Mouse (Mus musculus) cerebellum, adult 2 months (tissue): ENCODE measurements around the gene Ppp1r35. TPM values are rescaled to one million over a fixed set of nuclear protein-coding genes. Genes with fewer than 3 reads are reported as not detected.

ENCODE experiments used
- DNase-seq, 2 experiments: peaks; one replicate each; pipeline ENCODE4 v3.0.0; 2021
- H3K27ac ChIP-seq: fragments of 200-500 bp; 2 replicates; pipeline ENCODE4 v1.5.1; 2012; ENCODE audit warnings: low read length, control low read depth, inconsistent platforms; ENCODE audit not compliant: insufficient read depth
- H3K27me3 ChIP-seq: fragments of 200-500 bp; 2 replicates; pipeline ENCODE4 v1.6.1; 2012; ENCODE audit warnings: inconsistent platforms, mild to moderate bottlenecking, low read length, moderate library complexity; ENCODE audit not compliant: control insufficient read depth, insufficient read depth
- H3K4me1 ChIP-seq: fragments of 200-500 bp; 2 replicates; pipeline ENCODE4 v1.6.1; 2011; ENCODE audit warnings: low read length; ENCODE audit not compliant: control insufficient read depth, insufficient read depth
- H3K4me3 ChIP-seq: fragments of 200-500 bp; replicated peaks from 2 replicates; pipeline ENCODE3; 2011; ENCODE audit warnings: mild to moderate bottlenecking, low read depth, low read length, control low read depth; ENCODE audit not compliant: insufficient read depth
- CTCF ChIP-seq: fragments of 200-500 bp; IDR thresholded peaks from 2 replicates; pipeline ENCODE4 v1.5.1; 2011; ENCODE audit warnings: low read depth, mild to moderate bottlenecking, control low read depth, low read length, moderate library complexity, borderline replicate concordance; ENCODE audit not compliant: insufficient read depth
- POLR2A ChIP-seq: fragments of 200-500 bp; IDR thresholded peaks from 2 replicates; pipeline ENCODE4 v1.6.1; 2011; ENCODE audit warnings: low read length, control low read depth, borderline replicate concordance; ENCODE audit not compliant: insufficient read depth
- WGBS: fragments of 180-500 bp; shearing (Covaris S2); methylation state at CpG from one replicate; pipeline ENCODE4 v1.1.7; 2018; 5-methylcytosine and 5-hydroxymethylcytosine counted together
- polyA plus RNA-seq: library from polyadenylated mRNA; depleted of rRNA; stranded (reverse); fragments of >200 nt; gene quantifications from 2 replicates; pipeline ENCODE4 v1.2.3, GENCODE M21; 2012

Ppp1r35 gene
- polyA plus RNA-seq, 1 experiment: 47.0 TPM

GRCm38 (mm10) chr5:137766270-137766669 lies 12.4 kb upstream of the Ppp1r35 start:
- DNase-seq: no peak
- Histone ChIP-seq H3K27ac (no peak overlapping the region), H3K27me3 (no peaks in the 10 kb centered on the region), H3K4me3 (no peak overlapping the region), H3K4me1 (no peaks in the 10 kb centered on the region)
- TF ChIP-seq POLR2A: no peak
- peak; percentile 41; the same call in 1 of the 2 replicates for TF ChIP-seq CTCF
- 54% methylated on average over 3 of the region's 3 CpGs for WGBS

DNA sequence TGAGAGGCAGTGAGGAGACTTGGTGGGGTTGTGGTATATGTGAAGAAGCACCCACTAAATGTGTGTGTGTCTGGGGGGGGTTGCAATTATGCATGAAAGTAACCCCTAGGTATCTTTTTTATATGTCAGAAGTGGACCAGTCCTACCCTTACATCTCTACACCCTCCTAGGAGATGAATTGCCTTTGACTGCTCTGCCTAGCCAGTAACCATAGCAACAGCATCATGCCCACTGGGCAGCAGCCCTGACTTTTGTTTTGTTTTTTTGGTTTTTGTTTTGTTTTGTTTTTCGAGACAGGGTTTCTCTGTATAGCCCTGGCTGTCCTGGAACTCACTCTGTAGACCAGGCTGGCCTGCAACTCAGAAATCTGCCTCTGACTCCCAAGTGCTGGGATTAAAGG lies 10.2 kb upstream of the Ppp1r35 start:
- WGBS: 14% methylated on average over 1 of the region's 1 CpGs
- H3K27ac ChIP-seq: no peak overlapping the region

GRCm38 (mm10) chr5:137770709-137771108 lies 7.9 kb upstream of the Ppp1r35 start:
- 40% methylated on average over 2 of the region's 2 CpGs for WGBS

More for the DNA sequence above, 10.2 kb upstream of the Ppp1r35 start:
- DNase-seq: no peak
- Histone ChIP-seq H3K4me3 (no peak overlapping the region), H3K27me3 (no peaks in the 10 kb centered on the region), H3K4me1 (no peaks in the 10 kb centered on the region)
- TF ChIP-seq CTCF: no peak
- no peak for TF ChIP-seq POLR2A

DNA sequence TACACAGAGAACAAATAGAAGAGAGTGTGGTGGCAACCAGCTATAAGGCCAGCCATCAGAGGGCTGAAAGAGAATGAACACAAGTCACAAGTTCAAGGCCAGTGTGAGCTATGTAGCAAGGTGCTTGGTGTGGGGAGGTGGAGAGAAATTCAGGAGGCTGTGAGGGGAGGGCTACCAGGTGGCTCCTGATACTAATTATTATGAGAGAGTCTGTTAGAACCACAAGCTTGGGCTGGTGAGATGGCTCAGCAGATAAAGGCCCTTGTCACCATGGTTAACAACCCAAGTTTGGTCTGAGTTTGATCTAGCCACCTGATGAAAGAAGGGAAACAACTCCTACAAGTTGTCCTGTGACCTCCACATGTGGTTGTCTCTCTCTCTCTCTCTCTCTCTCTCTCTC lies 5.9 kb upstream of the Ppp1r35 start:
- DNase-seq: peak in 1 of 2 experiments; percentile 3
- Histone ChIP-seq H3K27me3 (no peaks in the 10 kb centered on the region), H3K27ac (no peak overlapping the region), H3K4me3 (no peak overlapping the region), H3K4me1 (no peaks in the 10 kb centered on the region)
- no peak for TF ChIP-seq CTCF

More at GRCm38 (mm10) chr5:137770709-137771108, 7.9 kb upstream of the Ppp1r35 start:
- TF ChIP-seq CTCF (peak; percentile 72; the same call in 1 of the 2 replicates), POLR2A (no peak)
- no peak for DNase-seq
- H3K27me3 ChIP-seq: no peaks in the 10 kb centered on the region
- no peak overlapping the region for H3K4me3 ChIP-seq
- H3K27ac ChIP-seq: no peak overlapping the region
- H3K4me1 ChIP-seq: no peaks in the 10 kb centered on the region

- no peak for DNase-seq
- no peak overlapping the region for H3K27ac ChIP-seq
- H3K27me3 ChIP-seq: no peaks in the 10 kb centered on the region
- no peak for TF ChIP-seq CTCF
- no peak for TF ChIP-seq POLR2A
- H3K4me1 ChIP-seq: no peaks in the 10 kb centered on the region
- WGBS: 91% methylated on average over 2 of the region's 2 CpGs
- H3K4me3 ChIP-seq: no peak overlapping the region
These were observed 2.9 kb upstream of the Ppp1r35 start for GRCm38 (mm10) chr5:137775587-137776290.

DNA sequence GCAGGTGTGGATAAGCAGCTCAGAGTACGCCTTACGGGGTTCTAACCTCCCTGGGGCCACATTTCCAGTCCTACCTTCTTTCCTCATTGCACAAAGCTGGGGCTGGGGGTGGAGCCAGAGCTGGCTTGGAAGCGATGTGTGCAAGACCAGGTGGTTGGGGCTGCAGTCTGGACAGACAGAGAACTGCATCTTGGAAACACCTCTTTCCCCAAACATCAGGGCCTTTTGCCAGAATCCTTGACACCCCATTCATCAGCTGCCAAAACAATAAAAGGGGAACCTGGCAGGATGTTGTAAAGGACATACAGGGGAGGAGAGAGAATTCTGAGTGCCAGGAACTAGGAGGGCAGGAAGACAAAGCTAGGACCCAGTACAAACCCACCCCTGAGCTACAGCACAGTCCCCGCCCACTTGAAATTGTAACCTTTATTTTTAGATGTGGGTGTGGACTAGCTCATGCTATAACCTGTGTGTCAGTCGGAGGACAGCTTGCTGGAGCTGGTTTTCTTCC lies 2.2 kb upstream of the Ppp1r35 start:
- TF ChIP-seq POLR2A (no peak), CTCF (no peak)
- no peak for DNase-seq
- H3K4me3 ChIP-seq: no peak overlapping the region
- no peak overlapping the region for H3K27ac ChIP-seq
- no peaks in the 10 kb centered on the region for H3K4me1 ChIP-seq
- no peaks in the 10 kb centered on the region for H3K27me3 ChIP-seq
- WGBS: 35% methylated on average over 5 of the region's 5 CpGs

DNA sequence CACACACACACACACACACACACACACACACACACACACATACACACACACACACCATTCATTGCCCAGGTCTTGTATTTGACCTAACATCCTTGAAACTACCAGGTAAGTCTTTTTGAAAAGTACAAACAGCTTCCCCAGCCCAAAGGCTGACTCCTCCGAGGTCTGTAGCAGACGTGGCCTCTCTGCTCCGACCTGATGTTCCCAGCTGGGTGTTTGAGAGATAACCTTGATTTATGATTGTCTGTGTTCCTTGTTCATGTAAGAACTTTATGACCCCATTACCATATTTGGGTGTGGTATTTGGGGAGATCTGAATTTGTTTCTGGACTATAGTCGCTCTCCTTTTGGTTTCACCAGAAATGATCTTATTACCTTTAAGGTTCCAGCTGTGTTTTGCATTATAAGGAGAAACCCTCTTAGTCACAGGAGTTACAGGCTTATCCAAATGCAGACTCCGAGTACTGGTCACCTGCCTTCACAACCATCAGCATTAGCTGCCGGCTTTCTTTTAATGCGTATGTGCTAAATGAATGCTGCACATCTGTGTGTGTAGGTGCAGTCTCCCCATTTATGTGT lies 1.3 kb upstream of the Ppp1r35 start:
- no peak for TF ChIP-seq CTCF
- TF ChIP-seq POLR2A: no peak

GRCm38 (mm10) chr5:137779053-137779933 lies 644 bp downstream of the Ppp1r35 start:
- H3K4me1 ChIP-seq: peaks cover 7% of the 10 kb centered on the region

More for the DNA sequence above, 1.3 kb upstream of the Ppp1r35 start:
- Histone ChIP-seq H3K4me3 (no peak overlapping the region), H3K4me1 (no peaks in the 10 kb centered on the region), H3K27me3 (no peaks in the 10 kb centered on the region), H3K27ac (no peak overlapping the region)
- 80% methylated on average over 7 of the region's 7 CpGs for WGBS
- no peak for DNase-seq

More at GRCm38 (mm10) chr5:137779053-137779933, 644 bp downstream of the Ppp1r35 start:
- Histone ChIP-seq H3K4me3 (peak overlapping the region; percentile 77), H3K27ac (peak overlapping the region; percentile 16), H3K27me3 (no peaks in the 10 kb centered on the region)
- under 1% methylated on average over 81 of the region's 83 CpGs for WGBS
- TF ChIP-seq POLR2A (no peak), CTCF (no peak)
- peak; percentile 46 to 48 for DNase-seq
